Mouse (Mus musculus) cerebellum, postnatal 4 days (tissue): ENCODE results near the gene Trpm3.

ENCODE experiments used
- DNase-seq, 2 experiments: peaks; one replicate each; pipeline ENCODE4 v3.0.0; 2022; ENCODE audit warnings: low spot score in 2 of 2, mixed read lengths in 1 of 2

Gene Trpm3

DNA sequence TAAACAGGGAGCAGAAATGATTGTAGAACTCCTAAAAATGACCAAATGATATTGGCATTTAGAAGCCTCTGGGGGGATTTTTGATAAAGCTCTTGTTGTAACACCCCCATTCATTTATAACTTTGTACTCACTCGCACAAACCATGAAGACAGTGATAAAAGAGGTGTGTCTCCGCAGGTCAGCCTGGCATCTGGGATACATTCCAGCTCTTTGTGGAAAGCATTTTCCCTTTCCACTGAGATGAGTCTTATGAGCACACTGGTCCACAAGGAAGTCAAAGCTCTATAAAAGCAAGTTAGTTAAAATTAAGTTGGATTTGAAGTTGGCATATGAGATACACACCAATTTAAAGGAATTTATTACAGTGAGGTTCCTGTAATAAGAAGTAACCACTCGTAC is 600.4 kb downstream of the Trpm3 start:
- no peak for DNase-seq

DNA sequence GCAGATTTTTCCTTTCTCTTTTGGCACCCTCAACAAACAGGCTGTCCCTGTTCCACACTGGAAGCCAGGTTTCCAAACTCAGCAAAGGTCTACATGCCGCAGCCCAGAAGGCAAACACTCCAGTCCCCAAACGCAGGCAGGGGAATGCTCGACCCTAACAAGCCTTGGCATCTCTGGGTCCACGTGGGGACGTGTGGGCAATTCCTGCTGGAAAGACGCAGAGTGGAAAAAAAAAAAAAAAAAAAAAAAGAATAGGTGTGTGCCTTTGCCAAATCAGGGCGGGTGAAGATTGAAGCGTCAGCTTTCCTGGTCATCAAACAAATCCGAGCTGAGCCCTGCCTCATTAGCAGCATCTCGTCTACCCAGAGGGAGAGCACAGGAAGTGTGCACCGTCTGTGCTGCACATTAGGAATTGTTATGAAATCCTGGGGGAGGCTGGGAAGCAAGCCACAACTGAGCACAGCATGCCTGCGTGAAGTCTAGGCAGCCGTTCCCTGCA is 614.5 kb downstream of the Trpm3 start:
- peak in 1 of 2 experiments; percentile 21 for DNase-seq

DNA sequence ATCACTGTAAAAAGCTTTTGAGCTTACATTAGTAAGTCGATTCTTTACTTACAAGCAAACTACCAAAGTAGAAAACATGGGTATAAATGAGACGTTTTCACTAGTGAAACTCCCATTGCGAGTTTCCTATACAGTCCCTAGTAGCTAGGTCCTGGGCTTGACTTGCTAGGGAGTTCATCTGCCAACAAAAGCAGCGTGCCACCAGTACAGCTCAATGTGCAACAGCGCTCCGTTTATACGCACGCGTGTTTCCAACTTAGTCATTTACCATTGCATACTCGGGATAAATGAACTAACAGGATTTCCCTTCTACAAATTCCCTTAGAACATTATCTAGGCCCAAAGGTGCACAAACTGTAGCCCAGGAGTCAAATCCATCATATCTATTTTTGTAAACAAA is 615.2 kb downstream of the Trpm3 start:
- DNase-seq = no peak

DNA sequence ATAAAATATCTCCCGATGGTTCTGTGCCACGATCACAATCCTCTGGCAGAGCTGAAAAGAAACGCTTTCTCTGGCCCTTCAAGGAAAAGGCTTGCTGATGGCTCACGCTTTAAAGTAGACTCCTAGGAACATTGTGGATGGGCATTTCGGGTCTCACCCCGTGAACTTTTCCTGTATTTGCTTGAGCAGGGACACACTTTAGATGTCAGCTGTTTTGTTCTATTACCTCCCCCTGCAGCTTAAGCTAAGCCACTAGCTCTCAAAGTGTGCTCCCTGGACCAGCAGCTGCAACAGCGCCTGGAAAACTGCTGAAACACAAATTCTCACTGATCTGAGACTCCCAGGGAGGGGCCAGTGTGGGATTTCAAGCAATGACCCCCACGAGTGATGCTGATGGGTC is 615.7 kb downstream of the Trpm3 start:
- DNase-seq = no peak

DNA sequence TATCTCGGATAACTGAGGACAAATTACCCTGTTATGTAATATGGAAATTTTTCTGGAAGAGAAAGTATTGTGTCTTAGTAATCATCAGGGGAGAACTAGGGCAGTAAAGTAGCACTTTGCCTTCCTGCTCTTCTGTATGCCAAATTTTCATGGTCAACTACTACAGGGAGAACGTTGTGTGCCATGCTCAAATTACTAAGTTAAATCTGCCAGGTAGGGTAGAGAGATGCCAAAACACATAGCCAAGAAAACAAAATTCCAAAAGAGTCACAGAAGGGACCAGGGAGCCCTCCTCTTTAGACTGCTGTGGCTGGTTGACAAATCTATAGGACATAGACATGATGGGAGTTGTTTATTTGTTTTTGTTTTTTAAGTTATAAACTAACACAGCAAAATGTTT is 619.6 kb downstream of the Trpm3 start:
- no peak for DNase-seq

DNA sequence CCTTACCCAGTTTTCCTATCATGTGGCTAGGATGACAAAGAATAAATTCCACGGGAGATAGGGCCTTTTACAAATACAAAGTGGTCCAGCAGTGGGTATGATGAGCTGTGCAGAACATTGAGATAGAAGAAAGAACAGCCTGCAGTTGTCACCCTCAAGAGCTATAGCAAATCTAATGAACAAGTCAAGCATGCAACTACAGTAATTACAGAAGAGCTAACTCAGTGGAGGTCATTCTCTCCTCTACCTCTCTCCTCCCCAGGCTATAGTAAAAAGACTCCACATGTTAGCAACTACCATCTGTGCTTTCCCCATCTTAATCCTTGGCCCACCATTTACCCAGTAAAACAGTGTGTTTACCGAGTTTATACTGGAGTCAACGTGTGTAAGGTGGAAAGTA is 629.4 kb downstream of the Trpm3 start:
- no peak for DNase-seq

DNA sequence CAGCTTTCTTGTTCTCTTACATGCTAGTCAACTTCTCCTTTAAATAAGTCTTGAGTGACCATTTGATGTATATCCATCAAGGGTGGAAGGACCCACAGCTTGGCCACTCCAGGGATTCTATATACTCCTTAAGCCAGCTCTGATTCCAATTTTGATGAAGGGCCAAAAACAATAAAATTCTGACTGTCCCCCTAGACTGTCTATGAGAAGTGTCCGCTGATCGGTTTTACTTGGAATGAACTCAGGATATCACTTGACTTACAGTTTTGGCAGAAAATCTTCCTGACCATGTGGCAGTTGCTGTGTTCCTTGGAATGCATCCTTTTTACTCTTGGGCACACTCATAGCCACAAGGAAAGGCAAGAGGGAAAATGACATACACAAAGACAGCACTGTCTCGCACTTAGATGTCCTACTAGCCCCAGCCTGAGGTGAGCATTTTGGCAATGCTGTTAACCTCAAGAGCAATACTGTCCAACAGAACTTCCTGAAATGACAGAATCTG is 636.4 kb downstream of the Trpm3 start:
- DNase-seq = no peak

DNA sequence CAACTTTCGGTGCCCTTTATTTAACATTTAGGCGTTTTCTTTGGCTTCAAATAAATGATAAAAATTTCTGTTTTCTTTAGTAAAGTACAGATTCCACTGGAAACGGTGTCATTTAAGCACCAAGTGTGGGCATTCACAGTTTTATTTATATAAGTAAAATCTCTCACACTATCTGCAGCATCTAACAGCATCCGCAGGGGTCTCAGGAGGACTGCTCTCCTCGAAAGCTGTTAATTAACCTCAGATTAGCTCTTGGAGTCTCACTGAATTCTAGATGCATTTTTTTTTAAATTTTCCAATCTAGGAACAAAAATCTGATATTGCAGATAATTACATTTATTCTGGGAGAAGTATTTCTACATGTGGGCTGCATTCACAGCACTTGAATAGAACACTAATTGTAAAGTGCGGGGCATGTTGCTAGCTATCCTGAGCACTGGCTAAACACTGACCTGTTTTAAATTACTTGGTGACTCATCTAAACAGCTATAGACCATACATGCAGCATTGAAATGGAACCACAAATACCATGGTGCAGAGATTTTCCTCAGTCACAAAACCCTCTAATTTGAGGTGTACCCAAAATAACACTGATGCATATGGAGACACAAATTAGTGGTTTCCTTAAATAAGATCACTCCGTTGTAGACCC is 641.5 kb downstream of the Trpm3 start:
- no peak for DNase-seq

DNA sequence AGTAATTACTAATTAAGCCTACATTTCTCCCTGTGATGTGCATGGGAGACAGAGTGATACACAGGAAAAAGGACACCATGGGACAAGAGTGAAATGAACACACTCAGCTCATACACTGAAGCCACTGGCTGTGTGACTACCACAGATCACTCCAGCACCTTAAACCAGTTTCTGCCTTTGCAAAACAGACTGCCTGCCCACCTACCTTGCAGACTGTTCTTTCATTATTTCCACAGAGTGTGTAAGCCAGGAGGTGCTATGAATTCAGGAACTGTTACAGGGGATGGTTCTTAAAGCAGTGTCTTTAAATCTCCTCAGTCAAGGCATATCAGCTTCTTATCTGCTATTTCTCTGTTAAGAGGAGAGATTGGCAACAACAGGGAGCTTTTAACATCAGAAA is 642.7 kb downstream of the Trpm3 start:
- no peak for DNase-seq

DNA sequence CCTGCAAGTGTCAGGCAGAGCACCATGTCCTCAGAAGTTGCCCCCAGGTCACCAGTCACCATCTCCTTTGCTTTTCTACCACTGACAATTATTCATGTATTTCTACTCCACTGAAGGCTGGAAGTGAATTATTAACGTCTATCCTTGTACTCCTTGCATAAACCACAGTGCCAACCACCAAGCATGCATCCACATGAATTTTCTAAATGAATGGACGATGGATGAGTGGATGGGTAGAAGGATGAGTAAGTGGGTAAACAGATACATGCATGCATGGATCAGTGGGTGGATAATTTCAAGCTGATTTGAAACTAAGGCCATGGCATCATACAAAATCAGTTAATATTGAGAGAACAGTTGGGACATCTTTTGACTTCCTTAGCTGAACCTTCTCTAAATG is 644.9 kb downstream of the Trpm3 start:
- DNase-seq = no peak

DNA sequence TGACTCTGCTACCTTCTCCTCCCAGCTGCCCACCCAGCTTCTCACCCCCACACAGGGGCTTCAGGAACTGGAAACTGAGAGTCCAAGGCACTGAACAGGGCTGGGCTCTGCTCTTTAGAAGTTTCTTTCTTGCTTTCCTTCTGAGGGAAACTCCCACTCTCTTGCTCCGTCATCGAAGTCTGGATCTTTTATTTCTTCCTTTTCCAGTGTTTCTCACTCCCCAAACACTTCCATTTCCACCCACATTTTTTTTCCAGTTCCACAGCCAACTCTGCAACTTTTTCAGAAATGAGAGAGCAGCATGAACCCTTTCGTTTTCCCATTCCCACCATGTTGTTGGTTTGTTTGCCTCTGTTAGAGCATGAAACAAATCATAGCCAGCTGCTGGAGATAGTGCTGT is 650.9 kb downstream of the Trpm3 start:
- DNase-seq = no peak

DNA sequence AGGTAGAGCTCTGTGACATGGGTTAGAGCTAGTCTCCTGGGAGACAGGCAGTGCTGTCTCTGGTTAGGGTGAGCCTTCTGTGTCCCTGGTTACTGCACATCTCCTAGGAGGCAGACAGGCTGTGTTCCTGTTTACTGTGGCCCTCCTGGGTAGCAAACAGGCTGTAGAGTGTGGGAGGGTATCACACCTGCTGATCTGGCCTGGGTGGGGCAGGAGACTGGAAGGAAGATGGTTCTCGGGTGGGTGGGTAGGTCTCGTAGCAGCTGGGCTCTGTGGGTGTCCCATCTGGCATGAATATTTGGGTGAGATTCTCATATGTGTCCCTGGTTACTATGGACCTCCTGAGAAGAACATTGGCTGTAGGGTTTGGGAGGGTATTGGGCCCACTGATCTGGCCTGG is 658.1 kb downstream of the Trpm3 start:
- no peak for DNase-seq

DNA sequence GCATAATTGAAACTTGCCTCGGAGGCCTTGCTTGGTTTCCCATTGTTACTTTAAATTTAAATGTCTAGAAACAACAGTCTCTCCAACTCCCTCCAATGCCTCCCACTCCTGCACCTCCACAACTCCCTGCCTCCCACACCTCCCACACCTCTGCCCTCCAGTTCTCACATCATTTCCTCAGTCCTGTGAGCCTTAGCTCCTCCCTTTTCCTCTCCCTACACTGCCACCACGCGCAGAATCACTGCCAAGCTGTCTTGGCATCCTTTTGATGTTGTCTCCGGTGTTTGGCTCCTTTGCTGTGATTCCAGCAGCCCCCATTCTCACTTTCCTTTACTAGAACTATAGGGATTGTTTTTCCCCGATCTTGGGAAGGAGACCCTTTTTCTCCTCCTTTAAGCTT is 661.6 kb downstream of the Trpm3 start:
- DNase-seq = no peak

DNA sequence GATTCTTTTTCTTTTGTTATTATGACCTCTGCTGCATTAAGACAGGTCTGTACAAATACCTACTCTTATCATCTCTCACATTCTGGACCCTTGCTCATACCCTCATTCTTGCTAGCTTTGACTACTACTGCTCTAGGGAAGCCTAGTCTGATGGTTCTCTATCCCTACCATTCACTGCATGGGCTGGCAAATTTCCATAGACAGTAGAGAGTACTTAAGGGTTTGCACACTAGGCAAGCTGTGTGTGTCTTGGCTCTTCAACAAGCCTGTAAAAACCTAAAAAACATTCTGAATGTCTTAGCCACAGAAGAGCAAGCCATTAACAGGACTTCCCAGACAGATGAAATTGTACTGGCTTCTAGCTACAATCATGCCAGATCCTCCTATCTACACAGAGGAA is 664.5 kb downstream of the Trpm3 start:
- DNase-seq = no peak

DNA sequence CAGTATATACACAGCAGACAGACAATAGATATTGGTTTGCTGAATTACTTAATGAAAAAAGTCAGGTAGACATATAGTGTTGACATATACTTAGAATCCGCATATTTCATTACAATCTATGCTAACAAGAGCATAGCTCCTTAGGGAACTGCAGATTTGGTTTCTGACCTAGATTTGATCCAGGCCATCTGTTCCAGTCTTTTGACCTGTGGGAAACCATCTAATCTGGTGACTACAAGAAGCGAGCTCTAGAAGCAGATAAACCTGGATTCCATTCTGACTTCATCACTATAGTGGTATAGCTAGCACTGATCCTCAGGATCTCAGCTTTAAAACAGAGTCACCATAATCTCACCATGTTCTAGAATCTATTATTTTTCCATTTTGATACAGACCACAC is 665.5 kb downstream of the Trpm3 start:
- DNase-seq = no peak

DNA sequence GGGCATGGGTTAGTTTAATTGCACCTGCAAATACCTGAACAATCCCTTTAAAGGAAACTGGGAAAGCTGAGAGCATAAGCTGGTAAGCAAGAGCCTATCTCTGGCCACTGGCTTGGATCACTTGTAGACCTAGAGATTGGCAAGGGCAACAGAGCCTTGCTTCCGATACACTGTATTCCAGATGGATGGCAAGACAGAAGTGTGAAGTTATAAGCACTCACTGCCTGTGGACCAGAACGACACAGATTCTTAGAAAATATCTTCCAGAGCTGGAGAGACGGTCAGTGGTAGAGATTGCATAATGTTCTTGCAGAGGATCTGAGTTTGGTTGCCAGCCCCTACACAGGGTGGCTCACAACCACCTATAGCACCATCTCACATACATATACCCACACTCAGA is 671.4 kb downstream of the Trpm3 start:
- DNase-seq = no peak

DNA sequence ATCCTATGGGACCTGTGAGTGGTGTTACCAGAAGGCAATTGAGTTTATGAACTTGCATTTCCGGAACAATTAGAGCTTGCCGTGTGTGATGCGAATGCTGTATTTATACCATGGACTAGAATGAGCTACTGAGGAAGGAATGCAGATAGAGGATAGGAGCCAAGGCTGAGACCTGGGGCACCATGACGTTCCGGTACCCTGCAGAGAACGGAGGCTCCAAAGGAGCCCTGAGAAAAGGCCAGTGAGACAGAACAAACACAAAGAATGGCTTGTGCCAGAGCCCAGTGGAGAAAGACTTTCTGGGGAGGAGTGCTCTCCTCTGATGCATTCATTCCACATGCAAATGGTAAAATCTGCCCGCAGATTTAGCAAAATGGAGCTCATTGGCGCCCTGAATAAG is 682.9 kb downstream of the Trpm3 start:
- DNase-seq = no peak

DNA sequence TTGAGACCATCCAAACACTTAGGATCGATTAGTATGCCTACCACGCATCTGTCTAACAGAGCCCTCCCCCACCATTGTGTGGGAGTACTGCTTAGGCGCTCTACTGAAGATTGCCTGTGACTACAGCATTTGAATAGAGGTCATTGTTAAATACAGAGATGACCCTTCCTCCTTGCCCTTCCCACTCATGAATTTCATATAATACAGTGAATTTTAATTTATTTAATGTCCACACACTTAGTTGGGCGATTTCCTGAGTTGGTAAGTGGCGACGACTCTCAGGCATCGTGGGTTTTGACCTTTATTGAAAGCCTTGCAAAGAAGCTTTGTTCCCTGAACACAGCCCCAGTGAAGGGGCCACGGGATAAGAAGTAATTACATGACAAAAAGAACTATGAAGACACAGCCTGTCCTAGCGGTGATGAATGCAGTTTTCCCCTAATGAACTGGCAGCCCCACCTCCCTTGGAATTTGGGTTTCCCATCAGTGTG is 684.7 kb downstream of the Trpm3 start:
- DNase-seq = no peak

DNA sequence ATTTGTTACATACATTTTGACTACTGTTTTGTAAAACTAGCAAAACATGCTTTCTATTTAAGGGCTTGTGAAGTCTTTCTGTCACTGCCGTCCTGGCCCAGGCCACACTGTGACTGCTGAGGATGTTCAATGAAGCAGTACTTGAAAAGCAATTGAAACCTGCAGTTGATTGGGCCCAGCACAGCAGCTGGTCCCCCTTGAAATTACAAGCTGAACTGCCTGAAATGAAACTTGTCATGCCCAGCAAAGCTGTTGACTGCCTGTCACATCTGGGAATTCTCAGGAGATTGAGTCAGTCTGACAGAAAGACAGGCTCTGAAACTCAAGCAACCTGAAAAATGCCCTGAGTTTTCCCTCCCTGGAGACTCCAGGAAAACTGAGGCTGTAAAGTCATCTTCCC is 687.0 kb downstream of the Trpm3 start:
- no peak for DNase-seq

DNA sequence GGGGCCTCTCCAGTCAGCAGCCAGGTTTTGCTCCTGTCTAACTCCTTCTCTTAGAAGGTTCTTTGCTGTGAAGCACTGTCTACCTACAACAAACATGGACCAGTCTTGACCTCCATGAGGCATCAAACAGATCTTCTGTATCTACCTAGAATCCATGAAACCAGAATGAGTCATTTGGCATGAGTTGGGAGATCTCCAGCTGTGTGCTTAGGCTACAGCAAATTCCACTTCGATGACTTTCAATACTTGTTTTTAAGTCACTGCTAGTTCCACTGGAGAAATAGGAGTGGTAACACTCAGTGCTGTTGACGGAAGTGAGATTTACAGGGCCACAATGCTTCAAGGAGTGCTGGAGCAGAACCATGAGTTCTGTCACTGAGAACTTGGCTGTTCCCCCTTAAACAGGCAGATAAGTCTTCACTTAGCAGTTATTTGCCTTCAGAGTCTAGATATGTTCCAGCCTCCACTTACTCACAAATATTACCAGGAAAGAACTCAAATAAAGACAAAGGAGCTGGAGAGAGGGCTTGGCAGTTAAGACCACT is 689.4 kb downstream of the Trpm3 start:
- no peak for DNase-seq

DNA sequence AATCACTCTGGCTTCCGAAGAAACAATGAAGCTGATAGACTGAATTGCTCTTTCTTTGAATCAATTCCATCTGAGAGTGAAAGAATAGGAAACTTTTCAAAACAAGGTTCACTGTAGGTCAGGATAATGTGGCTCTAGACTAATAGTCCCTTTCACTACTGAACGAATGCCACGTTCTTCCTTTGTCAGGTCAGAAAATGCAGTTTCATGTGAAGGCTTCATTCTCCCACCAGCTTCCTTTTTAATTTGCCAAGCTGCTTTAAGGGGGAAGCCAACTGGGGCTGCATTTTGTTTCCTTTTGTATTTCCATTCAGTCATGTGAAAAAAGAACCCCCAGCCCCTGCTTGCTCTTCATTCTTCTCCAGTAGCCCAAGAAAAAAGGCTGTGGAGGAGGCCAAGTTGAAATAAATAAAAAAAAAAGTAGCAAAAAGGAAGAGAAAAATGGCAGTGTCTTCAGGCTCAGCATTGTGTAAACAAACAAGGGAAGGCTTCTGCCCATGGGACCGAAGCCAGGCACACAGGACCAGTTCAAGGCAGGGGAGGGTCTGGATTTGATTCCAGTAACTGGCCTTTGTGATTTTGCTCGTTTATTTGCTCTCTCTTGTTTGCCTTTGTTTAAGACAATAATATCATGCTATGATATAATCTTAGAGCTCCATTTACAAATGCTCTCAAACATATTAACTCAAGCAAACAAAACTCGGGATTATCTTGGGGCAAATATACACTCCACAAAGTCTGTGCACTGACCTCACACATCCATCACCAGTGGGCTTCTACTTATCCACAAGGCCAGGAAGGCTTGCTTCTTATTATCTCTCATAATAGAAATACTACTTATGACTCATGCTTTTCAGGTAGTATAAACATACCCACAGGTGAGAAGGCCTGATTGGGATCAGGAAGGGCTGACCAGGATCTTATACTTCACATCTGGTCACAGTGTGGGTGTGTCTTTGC is 702.5 kb downstream of the Trpm3 start:
- DNase-seq = no peak

DNA sequence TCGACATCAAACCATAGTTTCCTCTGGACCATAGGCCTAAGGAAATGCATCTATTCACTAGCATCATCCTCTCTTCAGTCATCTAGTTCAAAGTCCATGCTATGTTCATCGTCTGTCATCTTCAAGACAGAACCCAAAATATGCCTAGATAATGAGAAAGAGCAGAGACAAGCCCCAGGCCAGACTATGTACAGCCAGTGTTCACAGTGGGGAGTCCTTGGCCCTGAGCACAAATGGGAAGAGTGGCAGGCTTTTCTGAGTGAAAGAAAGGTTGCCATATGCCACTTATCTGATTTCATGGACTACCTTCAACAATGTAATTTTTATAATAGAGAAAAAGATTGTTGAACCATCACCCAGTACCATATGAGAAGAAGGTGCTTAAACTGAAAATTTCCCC is 703.9 kb downstream of the Trpm3 start:
- no peak for DNase-seq
